Mouse (Mus musculus) gastrocnemius, adult 18-20 months (tissue): Measurements from ENCODE around the gene Asb4. TPM values are rescaled to one million over a fixed set of nuclear protein-coding genes. Genes with fewer than 3 reads are reported as not detected.
"Not testable (repeated sequence)": the region's sequence is repeated elsewhere in the genome, so short reads cannot be mapped to it uniquely, and the experiment has no call there.

Experiments used
- DNase-seq: peaks from one replicate; pipeline ENCODE4 v3.0.0; 2021; ENCODE audit warnings: low spot score
- long read RNA-seq, 2 experiments: library from polyadenylated mRNA; stranded (forward); transcript quantifications; one replicate each; pipeline ENCODE4 v2.0.0; 2021
- total RNA-seq, 2 experiments: library from RNA; stranded (reverse); gene quantifications; 2 replicates each; pipeline ENCODE4 v1.2.3; 2021

The Asb4 gene
- 10 to 100 TPM; 13.7 to 15.2 TPM for total RNA-seq
- long read RNA-seq, experiment 1, partial matches to known transcripts = 31 of 31 reads
- long read RNA-seq, experiment 1, other reads (novel, unspliced or antisense) = 0 of 31 reads
- long read RNA-seq, experiment 2, partial matches to known transcripts = 17 of 17 reads
- long read RNA-seq, experiment 2, other reads (novel, unspliced or antisense) = 0 of 17 reads

DNA sequence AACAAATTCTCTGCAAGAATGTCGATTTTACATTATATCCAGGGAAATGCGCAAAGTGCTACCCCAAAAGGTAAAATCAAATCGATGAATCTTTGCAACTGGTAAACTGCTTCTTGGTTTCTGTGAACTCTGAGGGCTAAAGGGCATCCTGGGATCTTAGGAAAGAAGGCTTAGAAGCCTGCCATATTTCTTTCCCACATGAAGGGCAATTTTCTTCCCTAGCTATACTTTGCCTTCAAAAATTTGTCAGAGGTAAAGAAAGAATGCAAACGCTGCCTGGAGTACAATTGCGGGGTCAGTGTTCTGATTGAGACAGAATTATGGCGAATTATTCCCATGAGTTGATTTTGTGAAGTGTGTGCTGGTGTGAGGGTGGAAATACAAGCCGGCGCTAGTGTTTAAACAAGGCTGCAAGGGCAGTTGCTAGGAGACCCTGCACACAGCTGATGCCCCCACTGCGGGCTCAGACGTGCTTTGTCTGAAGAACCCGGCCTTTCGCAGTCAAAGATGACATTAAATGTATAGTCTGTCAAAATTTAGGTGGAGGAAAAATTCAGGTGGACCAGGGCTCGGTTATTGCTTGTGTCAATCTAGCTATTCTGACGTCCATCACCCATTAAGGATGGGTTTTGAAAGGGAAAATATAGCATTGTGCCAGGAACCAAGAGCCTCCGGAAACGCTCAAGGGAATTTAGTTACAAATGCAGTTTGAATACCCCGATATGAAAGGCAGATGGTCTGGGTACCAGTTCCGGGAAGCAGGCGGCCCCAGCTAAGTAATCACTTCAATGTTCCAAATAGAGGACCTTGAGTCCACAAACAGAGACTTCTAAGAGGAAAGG, at the start of gene Asb4:
TSS of gene Asb4 (plus strand) at position 51 of the 842 bp plus-strand sequence.
- DNase-seq = no peak

DNA sequence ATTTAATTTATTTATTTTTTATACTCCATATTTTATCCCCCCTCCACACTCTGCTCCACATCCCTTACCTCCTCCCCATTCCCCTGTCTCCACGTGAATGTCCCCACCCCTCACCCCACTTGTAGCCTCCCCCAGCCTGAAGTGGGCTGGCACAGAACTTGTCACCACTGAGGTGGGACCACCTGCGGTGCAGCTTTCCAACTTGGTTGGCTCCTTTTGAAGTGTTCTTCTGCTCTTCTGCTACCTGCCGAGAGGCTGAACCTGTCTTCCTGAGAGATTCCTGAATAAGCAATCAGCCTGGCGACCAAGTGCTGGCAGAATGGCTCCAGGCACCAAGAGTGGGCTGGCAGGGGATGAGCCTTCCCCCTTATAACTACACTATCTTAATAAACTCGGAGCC, 49.2 kb upstream of the Asb4 start:
- no peak for DNase-seq

DNA sequence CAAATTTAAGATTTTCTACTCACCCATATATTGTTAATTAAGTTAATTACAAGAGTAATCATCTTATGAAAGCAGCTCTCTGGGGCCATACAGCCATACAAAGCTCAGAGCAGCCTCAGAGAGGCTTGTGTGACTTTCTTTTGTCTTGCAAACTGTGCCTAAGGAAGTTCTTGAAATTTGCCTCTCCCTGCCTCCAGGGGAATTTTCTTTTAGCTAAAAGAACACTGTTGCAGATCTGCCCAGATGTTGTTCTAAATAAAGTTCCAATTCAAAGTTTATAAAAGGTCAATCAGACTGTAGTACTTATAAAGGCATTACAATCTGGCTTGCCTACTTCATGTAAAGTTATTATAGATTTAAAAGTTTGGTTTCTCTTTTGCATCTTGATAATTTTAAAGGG, 47.2 kb upstream of the Asb4 start:
- not testable (repeated sequence) for DNase-seq

DNA sequence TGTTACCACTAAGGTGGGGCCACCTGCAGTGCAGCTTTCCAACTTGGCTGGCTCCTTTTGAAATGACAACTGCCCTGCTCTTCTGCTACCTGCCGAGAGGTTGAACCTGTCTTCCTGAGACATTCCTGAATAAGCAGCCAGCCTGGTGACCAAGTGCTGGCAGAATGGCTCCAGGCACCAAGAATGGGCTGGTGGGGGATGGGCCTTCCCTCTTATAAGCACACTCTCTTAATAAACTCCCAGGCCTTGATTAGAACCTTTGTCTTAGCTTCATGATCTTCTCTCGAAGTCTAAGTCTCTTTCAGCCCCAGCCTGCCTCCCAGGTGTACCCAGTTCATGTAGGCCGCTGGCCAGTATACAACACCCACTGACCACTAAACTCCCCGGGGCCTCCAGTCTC, 44.4 kb upstream of the Asb4 start:
- DNase-seq = not testable (repeated sequence)

DNA sequence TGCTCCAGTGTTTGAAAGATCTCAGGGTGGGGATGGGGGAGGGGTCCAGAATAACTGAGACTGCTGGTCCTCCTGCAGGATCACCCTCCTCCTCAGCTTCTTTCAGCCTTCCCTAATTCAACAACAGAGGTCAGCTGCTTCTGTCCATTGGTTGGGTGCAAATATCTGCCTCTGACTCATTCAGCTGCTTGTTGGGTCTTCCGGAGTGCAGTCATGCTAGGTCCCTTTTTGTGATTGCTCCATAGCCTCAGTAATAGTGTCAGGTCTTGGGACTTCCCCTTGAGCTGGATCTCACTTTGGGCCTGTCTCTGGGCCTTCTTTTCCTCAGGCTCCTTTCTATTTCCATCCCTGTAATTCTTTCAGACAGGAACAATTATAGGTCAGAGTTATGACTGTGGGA, 43.9 kb upstream of the Asb4 start:
- not testable (repeated sequence) for DNase-seq

DNA sequence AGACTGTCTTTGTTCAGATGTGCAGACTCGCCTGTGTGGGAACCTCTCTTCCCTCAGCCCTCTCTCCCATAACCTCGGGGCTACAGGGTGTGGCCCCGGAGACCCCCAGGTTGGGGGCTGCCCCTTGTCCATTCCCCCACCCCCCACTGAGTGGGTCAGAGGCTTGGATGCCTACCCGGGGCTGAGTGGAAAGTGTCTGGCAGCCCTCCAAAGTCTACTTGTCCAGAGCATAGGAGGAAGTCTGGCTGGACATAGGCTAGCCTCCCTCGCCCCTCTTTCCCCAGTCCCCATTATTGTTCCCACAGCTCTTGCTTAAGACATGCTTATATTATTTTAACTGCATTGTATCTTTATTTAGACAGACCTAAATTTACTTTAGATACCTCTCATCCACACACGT, 38.9 kb upstream of the Asb4 start:
- DNase-seq = no peak

DNA sequence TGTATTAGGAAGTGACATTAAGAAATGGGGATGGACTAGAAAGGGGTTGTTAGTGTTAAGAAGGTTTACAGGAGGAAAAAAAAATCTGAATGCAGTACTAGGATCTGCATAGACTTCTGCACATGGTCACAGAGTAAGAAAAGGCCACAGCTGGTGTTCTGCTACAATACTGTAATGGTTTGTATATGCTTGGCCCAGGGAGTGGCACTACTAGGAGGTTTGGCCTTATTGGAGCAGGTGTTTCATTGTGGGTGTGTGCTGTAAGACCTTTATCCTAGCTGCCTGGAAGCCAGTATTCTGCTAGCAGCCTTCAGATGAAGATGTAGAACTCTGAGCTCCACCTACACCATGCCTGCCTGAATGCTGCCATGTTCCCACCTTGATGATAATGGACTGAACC, 25.3 kb upstream of the Asb4 start:
- no peak for DNase-seq

DNA sequence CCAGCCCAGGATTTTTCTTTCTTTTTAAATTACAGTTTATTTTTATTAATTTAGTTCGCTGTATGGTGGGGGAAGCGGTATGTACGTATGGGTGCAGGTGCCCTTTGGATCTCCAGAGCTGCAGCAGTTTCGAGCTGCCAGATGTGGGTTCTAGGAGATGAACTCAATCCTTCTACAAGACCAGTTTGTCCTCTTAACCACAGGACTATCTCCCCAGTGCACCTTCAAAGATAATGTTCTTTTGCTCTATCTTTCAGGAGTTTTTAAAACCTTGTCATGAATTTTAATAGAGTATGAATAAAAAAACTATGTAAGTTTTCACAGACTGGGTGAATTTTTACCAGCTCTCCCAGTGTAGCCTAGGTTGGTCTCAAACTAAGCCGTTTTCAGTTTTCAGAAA, 22.8 kb upstream of the Asb4 start:
- DNase-seq = no peak

DNA sequence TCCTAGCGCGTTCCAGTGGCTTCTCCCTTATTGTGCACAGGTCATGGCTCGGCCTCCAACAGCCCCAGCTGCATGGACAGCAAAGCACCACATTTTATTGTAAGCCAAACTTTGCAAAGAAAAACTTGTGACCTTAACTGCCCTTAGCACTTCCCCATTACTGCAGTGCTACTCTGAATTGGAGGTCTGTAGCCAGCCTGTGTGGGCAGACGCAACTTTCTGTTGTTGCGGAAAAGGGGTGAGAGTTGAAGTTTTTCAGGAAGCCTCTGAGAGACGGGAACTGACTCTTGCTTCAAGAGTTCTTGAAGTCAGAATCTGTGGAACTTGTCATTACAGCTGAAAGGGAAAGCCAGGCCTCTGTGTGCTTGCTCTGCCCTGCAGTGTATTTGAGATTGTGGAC, 21.2 kb upstream of the Asb4 start:
- no peak for DNase-seq

DNA sequence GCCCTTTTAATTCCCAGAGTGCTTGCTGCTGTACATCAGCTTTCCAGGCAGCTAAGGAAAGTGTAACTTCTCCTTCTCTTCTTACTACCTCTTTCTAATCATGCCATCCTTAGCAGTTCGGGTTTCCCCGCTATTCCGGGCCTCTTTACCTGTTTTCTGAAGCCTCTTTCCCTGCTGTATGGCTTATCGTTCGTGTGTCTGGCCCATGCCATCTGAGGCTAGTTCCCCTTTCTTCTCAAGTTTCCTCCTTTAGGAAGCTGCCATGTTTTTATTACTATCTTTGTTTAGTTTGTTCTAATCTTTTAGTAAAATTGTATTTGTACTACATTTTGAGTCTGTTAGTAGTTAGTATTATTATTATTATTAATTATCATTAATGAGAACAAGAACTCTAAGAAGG, 17.3 kb upstream of the Asb4 start:
- no peak for DNase-seq

DNA sequence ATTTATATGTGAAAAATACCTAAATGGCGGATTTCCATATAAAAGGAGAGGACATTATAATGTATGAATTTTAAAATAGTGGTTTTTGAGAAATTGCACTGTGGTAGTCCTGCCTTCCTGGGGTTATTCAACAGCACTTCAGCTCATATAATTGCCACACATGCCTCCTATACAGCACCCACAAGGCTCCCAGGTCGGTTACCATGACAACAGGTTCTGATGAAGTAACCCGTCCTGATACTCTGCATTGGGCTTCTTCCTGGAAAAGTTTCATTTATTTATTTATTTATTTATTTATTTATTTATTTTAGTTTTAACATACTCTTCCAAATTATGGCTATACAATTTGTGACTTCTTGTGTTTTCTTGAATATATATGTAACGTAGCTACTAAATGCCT, 6.3 kb upstream of the Asb4 start:
- DNase-seq = no peak

DNA sequence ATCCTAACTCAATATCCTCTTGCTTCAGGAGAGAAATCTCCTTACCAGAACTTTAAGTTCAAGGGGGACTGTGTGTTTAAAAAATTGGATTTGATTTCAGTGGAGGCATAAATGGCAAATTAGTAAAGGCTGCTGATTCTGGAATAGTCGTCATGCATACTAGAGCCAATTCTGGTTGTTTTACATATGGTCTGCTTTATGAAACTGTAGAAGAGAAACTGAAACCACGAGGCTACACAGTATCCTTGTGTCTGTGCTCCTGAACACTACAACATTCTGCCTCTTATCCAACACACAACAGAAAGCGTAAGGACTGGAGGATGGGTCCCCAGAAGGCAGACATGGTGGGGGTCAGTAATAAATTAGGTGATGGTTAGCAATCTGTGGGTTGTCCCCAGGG, 4.1 kb upstream of the Asb4 start:
- DNase-seq = no peak

DNA sequence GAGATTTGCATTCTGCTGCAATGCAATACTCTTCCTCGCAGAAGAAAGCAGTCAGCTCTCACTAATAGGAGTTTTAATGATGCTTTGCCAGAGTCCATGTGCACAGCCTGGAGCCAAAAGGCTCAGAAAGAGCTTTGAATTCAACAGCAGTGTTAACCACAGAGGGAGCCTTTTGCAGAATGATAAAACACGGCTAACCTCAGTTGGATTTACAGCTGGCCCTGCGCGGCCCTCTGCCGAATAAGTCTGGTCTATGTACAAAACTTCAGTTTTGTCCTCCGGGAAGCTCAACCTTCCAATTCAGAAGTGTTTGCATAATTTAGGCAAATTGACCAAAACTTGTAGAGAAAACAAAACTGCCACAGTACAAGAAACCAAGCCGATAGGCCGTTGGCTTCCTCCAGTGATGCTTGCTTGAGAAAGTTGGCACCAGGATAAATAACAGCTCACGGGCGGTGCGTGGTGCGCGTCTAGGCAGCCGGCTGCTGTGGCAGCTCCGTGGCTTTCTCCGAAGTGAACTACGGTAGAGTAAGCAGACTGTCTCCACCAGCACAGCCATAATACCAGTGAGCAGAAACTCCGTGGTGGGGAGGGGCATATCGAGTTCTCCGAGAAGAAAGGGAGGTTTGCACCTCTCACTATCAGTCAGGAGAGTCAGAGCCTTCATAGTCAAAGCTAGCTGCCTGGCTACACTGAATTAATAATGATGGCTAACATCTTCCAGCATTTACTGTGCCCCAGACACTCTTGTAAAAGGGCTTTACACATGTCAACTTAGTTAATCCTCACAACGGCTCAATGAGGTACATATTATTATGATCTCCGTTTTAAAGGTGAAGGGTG, 3.2 kb upstream of the Asb4 start:
- no peak for DNase-seq

DNA sequence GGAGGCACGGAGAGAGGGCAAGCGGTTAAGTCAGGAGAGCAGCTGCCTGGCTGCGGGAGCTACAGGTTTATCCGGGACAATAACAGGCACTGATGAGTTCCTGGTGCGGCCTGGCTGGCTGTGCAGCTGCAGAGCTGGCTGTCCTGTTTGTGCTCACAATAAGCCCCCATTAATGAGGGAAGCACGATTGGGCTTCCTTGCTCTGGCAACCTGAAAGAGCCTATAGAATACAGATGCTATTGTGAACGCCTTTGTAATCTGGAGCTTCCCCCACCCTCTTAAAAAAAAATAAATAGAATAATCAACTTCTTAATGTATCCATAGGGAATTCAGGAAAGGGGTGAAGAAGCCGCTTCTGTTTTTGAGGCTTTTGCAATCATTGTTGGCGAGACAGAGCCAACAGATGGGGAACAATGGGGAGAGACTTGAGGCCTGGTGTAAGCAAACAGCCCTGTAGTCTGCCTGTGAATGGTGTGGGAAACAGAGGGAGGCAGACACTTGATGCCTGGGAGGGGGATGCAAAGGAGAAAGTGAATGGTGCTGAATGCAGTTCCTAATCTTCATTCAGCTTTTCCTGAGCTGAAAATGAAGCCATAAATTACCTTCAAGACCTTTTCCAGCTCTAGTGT, 2.4 kb upstream of the Asb4 start:
- DNase-seq = no peak

DNA sequence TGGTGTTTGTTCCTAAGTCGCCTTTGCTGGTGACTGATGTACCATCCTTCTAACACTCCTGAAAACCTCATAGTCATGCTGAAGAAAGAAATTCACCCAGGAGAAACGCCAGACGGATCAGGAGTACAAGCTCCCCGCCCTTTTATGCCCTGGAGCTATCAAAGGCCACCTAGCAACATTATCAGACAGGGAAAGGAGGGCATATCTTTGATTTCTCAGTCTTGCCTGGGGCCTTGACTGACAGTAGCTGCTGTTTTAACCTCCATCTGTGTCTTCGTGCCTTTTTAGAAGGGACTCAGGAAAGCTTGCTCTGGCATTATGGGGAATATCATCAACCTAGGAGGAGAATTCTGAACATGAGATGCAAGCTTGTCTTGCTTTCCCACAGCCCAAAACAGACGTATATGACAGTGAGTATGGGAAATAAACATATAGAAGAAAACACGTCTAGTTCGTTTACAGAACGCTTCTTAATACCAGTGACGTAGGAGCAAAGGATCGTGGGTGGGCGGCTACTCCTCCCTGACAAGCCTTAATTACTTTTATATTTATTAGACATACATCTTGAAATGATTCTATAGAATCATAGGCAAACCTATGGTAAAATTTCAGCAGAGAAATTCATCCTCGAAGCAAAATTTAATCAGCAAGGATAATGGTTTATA, 1.1 kb upstream of the Asb4 start:
- no peak for DNase-seq

DNA sequence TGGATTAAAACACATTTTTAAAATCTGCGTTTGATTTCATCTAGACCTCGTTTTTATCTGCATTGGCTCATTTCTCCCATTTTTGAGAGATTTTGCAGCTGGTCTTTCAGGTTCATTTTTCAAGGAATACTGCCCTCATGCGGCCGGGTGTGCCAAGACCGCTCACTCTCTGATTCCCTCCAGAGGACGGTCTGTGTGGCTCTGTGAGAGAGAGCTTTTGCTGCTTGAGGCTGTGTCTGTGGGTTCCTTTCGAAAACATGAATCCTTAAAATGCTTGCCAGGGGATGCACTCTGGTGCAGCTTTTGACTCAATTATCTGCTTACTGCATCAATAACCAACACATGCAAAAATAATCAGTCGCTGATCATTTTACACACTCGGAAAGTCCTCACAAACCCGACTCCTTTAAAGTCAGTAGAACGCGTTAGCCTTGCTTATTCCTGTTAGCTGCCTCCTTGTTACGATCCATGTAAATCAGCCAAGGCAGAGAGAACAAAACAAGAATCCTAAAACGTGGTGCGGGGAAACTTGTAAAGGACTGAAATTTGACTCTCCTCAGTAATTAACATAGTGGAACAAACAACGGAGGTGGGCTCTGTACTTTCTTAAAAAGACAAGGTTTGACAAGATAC, 487 bp upstream of the Asb4 start:
- DNase-seq = peak; percentile 82

DNA sequence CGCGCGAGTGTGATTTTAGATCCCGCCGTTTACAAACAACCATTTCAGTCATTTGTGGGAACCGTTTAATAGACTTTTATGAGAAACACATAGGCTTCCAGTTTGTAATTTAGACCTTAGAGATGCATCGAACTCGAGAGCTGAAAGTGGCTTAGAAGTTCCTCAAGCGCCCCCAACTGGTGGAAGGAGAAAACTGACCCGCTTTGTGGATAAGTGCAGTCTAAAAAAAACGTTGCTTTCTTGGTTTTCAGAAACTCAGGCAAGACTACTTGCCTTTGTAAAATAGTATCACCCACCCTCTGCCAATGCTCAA, 948 bp downstream of the Asb4 start:
- peak; percentile 73 for DNase-seq

DNA sequence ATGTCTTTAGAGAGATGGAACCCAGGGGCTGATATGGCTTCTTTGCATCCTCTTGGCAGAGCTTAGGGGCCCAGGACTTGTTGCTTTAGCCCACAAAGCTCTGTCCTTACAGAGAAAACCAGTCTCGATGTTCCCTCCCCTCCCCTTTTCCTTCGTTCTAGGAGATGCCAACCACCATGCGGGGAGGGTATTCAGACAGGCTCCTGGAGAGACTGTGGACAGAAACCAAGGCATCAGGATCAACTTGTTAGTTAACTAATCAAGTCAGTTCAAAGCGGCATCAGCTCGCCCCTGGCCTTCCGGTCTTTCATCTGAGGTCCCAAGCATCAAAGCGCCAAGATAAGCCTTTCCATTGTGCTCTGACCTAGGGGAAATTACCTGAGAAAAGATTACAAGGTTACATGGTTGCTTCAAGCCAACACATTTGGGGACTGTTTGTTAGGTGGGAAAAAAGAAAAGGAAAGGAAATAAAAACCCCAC, 2.0 kb downstream of the Asb4 start:
- DNase-seq = no peak

DNA sequence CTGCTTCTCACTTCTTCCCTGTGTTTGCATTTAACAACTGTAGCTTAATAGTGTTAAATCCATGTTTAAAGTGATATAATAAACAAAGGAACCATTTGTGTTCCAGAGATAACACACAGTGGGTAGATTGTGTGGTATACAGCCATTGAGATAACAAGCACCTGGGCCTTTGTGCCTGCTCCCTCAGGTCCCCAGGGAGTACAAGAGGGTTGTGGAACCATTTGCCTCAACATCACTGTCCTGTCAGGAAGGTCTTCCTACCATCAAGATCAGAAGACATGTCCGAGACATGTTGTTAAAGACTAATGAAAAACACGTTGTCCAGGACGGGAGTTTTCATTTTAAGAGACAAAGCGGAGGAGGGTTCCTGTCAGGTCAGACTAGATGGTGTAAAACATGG, 3.3 kb downstream of the Asb4 start:
- no peak for DNase-seq

DNA sequence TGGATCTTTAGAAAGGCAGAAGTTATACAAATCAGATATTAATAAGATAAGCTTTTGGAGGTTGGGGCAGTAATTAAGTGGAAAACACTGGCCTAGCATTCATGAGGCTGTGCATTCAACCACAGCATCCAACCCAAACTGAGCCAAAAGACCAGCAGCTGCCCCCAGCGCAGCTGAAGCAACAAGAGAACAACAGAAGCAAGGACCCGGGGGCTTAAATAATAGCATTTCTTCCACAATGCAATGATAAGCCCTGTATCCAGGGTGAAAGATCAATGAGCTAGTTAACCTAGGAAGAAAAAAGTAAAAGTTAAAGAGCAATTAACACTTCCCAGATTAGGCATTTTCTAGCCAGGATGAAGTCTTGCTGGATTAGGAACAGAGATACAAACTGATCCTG, 4.2 kb downstream of the Asb4 start:
- no peak for DNase-seq

DNA sequence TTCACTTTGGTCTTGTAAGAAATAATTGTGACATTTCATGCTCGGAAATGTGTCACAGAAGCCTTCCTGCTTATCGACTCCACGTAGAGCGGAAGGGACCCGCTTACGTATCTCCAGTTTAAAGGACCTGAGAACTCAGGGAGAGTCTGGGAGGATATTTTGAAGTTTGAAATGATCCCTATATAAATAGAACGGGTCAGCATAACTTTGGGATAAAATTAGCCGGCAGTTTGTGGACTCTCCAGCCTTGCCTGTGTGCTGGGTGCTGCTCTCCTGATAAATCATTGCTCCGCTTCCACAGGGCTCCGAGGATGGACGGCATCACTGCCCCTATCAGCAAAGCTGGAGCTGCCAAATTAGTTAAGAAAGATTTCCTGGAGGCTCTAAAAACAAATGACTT, 7.1 kb downstream of the Asb4 start:
- peak; percentile 50 for DNase-seq
